Mouse (Mus musculus) adrenal gland, postnatal 10 days (tissue): ENCODE results near the gene Mup20. TPM values are rescaled to one million over a fixed set of nuclear protein-coding genes. Genes with fewer than 3 reads are reported as not detected.
A peak's percentile ranks its signal among the peaks of the same experiment; 100 is the strongest.
"Not testable (repeated sequence)": the region's sequence is repeated elsewhere in the genome, so short reads cannot be mapped to it uniquely, and the experiment has no call there.

Experiments used
- DNase-seq: peaks from one replicate; pipeline ENCODE4 v3.0.0; 2021; ENCODE audit warnings: mixed read lengths
- long read RNA-seq, 2 experiments: library from polyadenylated mRNA; stranded (forward); transcript quantifications; one replicate each; pipeline ENCODE4 v2.0.0; 2021
- total RNA-seq, 2 experiments: library from RNA; stranded (reverse); gene quantifications; 2 replicates each; pipeline ENCODE4 v1.2.3; 2021

Mup20 gene
- total RNA-seq, result not detected
- long read RNA-seq, experiment 1, result 0 reads
- long read RNA-seq, experiment 2, result 0 reads

DNA sequence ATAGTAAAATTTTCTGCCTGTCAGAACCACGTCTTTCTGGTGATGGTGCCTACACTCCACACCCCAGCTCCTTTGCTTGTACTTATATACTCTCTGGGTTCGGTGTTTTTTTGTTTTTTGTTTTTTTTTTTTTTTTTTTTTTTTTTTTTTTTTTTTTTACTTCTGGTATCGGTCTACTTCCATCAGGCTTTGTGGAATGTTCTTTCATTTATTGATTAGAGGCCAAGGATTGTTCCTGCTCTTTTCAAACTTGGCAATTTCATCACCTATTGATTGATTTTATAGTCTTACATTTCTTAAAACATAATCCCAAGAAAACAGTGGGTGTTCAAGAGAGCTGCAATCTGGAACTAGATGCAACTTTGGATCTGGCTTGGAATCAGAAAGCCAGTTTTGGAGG is at the start of gene Mup20:
Gene Mup20 (minus strand): TSS at position 101 of the 400 bp plus-strand sequence.
- not testable (repeated sequence) for DNase-seq

DNA sequence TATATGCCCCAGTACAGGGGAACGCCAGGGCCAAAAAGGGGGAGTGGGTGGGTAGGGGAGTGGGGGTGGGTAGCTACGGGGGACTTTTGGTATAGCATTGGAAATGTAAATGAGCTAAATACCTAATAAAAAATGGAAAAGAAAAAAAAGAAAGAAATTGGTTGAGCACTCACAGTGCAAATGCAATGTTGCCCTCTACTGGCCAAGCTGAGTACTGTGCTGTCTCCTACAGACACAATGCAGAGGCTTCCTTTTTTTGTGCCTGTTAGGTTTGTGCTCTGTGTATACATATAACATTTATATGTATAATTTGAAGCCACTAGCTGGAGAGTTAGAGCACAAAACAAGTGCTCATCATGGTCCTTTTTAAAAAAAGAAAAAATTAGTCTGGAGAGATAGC is 49.4 kb upstream of the Mup20 start:
- peak; percentile 36 for DNase-seq

DNA sequence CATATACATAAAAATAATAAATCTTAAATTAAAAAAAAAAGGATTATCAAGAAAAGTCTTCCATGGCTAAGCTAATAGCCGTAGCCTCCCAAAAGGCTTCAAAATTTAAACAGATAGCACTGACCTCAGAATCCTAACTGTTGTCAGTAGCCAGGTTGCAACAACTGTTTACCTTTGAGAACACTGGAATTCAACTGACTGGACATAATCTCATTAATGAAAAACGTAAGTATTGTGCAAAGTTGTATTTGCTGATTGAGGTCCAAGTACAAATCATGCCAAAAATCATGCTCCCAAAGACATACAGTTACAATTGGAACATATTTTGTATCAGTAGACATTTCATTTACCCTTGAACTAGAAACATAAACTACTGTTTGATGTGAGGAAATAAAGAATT is 34.0 kb upstream of the Mup20 start:
- no peak for DNase-seq

DNA sequence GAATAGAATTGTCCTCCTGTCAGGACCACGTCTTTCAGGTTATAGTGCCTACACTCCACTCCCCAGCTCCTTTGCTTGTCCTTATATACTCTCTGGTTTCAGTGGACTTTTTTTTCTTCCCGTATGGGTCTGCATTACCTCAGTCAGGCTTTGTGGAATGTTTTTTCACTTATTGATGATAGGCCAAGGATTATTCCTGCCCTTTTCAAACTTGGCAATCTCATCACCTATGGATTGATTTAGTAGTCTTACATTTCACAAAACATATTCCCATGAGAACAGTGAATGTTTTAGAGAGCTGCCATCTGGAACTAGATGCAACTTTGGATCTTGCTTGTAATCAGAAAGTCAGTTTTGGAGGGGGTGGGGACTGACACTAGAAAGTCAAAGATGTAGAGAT is 33.3 kb upstream of the Mup20 start, which contains the start of gene Mup3:
Gene Mup3 (minus strand): TSS at position 102 of the 400 bp plus-strand sequence.
- DNase-seq, result no peak

DNA sequence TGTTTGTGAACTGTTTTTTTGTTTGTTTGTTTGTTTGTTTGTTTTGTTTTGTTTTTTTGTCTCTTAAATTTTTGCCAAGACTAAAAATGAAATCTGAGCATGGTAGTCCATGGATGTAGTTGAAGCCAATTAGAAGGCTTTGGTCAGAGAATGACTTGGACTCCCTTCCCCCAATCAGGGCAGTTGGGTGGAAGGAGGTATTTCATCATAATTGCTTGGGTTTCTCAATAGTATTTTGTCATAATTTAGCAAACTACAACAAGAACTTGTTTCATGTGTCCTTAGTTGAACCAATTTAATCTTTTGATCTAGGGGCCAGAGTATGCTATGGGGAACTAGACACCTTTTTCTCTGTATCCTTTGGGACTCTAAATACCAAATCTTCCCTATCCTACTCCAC is 28.8 kb upstream of the Mup20 start:
- DNase-seq, result no peak

DNA sequence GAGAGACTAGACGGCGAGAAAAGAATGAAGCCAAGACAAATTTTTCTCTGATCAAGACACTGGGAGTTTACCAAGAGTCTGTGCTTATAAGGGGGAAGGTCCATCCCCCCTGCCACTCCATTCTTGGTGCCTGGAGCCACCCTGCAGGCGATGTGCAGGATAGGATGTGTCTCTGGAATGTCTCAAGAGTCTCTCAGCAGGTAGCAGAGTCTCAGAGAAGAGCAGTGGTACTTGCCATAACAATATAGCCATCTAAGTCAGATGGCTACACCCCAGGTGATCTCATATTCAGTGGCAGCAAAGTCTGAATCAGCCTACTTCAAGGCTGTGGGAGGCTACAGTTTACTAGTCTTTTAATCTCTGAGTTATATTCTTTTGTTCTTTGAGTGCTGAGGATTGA is 21.2 kb upstream of the Mup20 start:
- DNase-seq, result no peak

DNA sequence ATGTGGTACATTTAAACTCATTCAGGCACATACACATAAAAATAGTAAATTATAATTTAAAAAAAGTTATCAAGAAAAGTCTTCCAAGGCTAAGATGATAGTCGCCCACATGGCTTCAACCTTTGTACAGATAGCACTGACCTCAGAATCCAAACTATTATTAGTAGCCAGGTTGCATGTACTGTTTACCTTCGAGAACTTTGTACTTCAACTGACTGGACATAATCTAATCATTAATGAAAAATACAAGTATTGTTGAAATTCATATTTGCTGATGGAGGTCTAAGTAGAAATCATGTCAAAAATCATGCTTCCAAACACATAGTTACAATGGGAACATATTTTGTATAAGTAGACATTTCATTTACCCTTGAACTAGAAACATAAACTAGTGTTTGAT is 822 bp upstream of the Mup20 start:
- not testable (repeated sequence) for DNase-seq

DNA sequence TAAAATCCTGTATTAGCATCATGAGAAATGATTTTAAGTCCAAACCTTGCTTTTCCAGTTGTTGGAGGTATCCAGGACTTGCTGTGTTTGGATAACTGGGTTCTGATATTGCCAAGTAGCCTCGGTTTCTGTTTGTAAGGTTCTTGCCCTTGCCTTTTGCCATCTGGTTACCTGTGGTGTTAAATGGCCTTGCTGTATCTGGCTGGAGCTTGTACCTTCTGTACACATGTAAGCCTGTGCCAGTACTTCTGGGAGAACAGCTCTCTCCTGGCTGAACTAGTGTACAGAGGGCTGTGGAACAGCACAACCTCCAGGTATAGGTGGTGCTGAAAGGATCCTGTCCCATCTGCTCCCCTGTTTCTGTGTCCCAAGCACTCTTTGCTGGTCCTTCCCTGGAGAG is 27.7 kb downstream of the Mup20 start:
- DNase-seq, result no peak

DNA sequence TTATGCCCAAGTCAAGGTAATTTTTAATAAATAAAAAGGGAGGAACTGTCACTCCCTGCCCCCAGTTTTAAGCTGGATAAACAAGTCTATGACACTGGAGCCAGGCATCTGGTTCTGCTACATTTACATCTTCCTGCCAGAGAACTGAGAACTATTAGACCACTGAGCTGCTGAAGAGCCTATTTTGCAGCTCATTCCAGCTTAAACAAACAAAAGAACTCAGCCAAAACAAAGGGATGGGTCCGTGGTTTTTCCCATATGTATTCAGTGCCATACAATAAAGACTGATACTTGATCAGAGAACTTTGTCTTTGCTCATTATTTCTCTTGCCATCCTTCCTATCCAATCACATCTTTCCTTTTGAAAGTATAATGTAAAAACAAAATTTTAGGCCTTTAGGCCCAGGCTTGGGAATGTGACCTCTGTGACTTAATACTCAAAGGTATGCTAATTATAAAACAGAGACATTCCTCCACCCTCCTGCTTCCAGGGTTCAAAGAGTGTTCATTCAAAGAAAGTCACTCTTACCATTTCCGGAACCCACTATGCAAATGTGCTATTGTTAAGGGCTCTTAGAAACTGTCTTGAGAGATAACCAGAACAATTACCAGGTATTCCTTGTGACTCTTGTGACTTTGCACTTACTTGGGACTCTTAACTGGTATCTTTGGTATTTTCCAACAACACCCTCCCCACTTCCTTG is 29.6 kb downstream of the Mup20 start:
- no peak for DNase-seq

DNA sequence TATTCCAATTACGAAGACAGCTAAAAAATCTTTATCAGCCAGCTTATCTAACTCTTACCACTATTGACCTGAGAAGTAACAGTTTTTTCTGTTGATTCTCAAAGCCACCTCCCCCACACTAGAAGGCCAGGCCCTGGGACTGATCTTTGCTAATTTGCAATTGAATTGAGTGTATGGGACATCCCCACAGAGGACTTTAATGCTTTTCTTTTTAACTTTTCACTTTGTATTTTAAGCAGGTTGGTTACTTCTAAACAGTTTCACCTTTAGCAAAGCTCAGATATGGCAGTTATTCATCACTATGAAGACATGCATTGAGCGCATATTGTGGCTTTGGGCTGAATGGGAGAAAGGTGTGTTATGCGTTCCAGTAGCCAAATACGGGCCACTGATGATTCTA is 30.3 kb downstream of the Mup20 start:
- DNase-seq, result no peak

DNA sequence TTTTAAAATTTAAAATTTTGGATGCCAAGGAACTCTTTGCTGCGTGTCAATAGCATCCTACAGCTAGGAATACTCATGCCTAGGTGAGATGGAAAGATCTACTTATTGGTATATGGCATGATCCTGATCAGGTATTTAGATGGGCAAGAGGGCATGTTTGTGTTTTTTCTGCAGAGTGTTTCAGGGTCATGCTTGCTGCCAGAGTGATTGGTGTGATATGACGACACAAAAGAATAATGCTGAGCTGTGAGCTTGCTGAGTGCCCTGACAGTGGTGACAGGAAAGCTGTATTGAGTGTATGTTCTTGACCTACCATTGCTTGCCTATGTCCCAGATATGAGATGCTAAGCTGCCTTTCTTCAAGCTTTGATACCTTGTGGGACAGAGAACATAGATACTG is 30.8 kb downstream of the Mup20 start:
- no peak for DNase-seq

DNA sequence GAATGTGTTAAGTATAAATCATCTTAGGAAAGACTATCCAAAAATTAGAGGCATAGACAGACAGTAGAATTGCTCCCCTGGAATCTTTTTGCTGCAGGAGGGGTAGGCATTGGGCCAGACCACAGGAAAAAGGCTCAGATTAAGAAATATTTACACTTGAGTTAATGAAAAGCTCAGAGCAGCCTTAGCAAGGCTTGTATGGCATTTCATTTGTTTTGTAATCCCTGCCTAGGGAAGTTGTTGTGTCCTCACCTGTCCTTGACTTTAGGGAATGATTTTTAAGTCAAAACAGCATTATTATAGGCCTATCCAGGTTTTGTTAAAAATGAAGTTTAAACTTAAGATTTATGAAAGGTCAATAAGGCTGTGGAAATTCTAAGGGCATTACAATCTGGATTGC is 33.4 kb downstream of the Mup20 start:
- DNase-seq, result not testable (repeated sequence)

Other genes starting within 250 kb of the Mup20 start
- not detected for gene Mup5, start 218.9 kb downstream of the Mup20 start, total RNA-seq
- gene Mup3, start 33.2 kb upstream of the Mup20 start, total RNA-seq, result not detected
- gene Mup21, start 96.7 kb upstream of the Mup20 start, total RNA-seq, result not detected
- 1 to 10 TPM; 5.0 to 6.0 TPM for gene Zfp37, start 176.9 kb upstream of the Mup20 start, total RNA-seq
- 10 to 100 TPM; 14.8 to 16.6 TPM for gene Slc31a2, start 208.4 kb upstream of the Mup20 start, total RNA-seq